Comparison of ENCODE assay signal across 9 mouse cellular contexts in the genomic region with DNA sequence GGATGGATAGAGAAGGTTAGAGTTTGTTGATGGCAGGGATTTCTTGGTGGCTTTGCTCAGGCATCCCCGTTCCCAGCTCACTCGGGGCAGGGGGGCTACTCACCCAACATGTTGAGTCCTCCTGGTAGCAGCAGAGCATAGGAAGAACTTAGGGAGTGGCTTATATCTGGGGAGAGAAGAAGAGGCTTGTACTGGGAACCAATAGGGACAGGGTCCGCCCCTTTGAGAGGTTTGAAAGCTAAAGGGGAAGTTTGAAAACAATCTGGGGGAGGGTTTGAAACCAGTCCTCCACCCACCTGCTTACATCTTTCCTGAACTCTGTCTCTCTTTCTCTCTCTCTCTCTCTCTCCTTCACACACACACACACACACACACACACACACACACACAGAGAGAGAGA. TPM values are rescaled to one million over a fixed set of nuclear protein-coding genes. Genes with fewer than 3 reads are reported as not detected.
DNase-seq lines count a peak whose midpoint lies in the region; ATAC-seq and TF ChIP-seq lines count a peak whose summit lies in the region.
"Had no signal": no experiment of that assay in that cellular context is flagged by ENCODE, and none has a peak within 500 bp of the region (broad histone marks: within the 10 kb centered on the region; RNA-seq: fewer than 3 reads in every experiment).

A gene (minus strand): TSS at position 157 of the 400 bp plus-strand sequence.

- 0 out of 2 replicates have a peak, but pooled peaks cover 2% of the 10 kb centered on the region for H3K27me3 ChIP-seq in kidney, embryonic 15.5 days
- H3K27me3 ChIP-seq in heart, embryonic 15.5 days, result no peaks in the 10 kb centered on the region
- no peaks in the 10 kb centered on the region for H3K27me3 ChIP-seq in hindbrain, postnatal 0 days (ENCODE audit: insufficient read depth, low read length)
- H3K27me3 ChIP-seq in hindbrain, embryonic 10.5 days (ENCODE audit: insufficient read depth, poor library complexity, severe bottlenecking), result no peaks in the 10 kb centered on the region
- H3K27me3 ChIP-seq: neural tube, embryonic 12.5 days had no signal

- H3K9ac ChIP-seq in kidney, embryonic 15.5 days, result no peak within 1 kb of the TSS
- H3K9ac ChIP-seq in heart, embryonic 15.5 days, result no peak within 1 kb of the TSS
- H3K9ac ChIP-seq in hindbrain, postnatal 0 days (replicated peaks; ENCODE audit: low read length), result no peak within 1 kb of the TSS
- H3K9ac ChIP-seq: neural tube, embryonic 12.5 days had no signal

- no peak within 1 kb of the TSS for H3K4me3 ChIP-seq in kidney, embryonic 15.5 days (replicated peaks)
- H3K4me3 ChIP-seq in heart, embryonic 15.5 days, result no peak within 1 kb of the TSS
- no peak within 1 kb of the TSS for H3K4me3 ChIP-seq in hindbrain, postnatal 0 days (ENCODE audit: low read length)
- H3K4me3 ChIP-seq in hindbrain, embryonic 10.5 days, result no peak within 1 kb of the TSS
- H3K4me3 ChIP-seq: neural tube, embryonic 12.5 days had no signal

- no peak for ATAC-seq in kidney, embryonic 15.5 days (replicated peaks; ENCODE audit: low FRiP score)
- no peak for ATAC-seq in heart, embryonic 15.5 days (replicated peaks; ENCODE audit: insufficient number of reproducible peaks, insufficient read depth, low FRiP score, low read depth)
- no peak for ATAC-seq in hindbrain, postnatal 0 days

- WGBS in kidney, embryonic 15.5 days, result 51% methylated on average over 3 of the region's 3 CpGs
- 50% methylated on average over 3 of the region's 3 CpGs for WGBS in heart, embryonic 15.5 days
- 56% methylated on average over 3 of the region's 3 CpGs for WGBS in hindbrain, postnatal 0 days
- 54% methylated on average over 3 of the region's 3 CpGs for WGBS in hindbrain, embryonic 10.5 days

- no peak for DNase-seq in kidney, postnatal 4 days
- DNase-seq in NIH3T3 (ENCODE audit: low read depth), result peak; percentile 10
- DNase-seq in skeletal muscle tissue, adult 2 months (ENCODE audit: low read depth, low spot score), result peak; percentile 48
- DNase-seq in hindbrain, postnatal 0 days (ENCODE audit: low spot score), result no peak
- DNase-seq in hindbrain, embryonic 10.5 days (ENCODE audit: low spot score), result no peak
- DNase-seq in ovary, adult 18-20 months (ENCODE audit: low spot score), result no peak

- no peak for TF ChIP-seq CTCF in hindbrain, postnatal 0 days (IDR thresholded peaks at IDR 0.05; ENCODE audit: low read depth)

- no peak within 1 kb of the TSS for H3K4me2 ChIP-seq in kidney, embryonic 15.5 days
- no peak within 1 kb of the TSS for H3K4me2 ChIP-seq in heart, embryonic 15.5 days
- no peak within 1 kb of the TSS for H3K4me2 ChIP-seq in hindbrain, postnatal 0 days (ENCODE audit: low read depth, low read length)
- H3K4me2 ChIP-seq: neural tube, embryonic 12.5 days had no signal

- no peaks in the 10 kb centered on the region for H3K4me1 ChIP-seq in kidney, embryonic 15.5 days
- H3K4me1 ChIP-seq in heart, embryonic 15.5 days (replicated peaks), result no peaks in the 10 kb centered on the region
- no peaks in the 10 kb centered on the region for H3K4me1 ChIP-seq in hindbrain, postnatal 0 days (ENCODE audit: insufficient read depth, low read length)
- no peaks in the 10 kb centered on the region for H3K4me1 ChIP-seq in hindbrain, embryonic 10.5 days (replicated peaks)
- H3K4me1 ChIP-seq: neural tube, embryonic 12.5 days had no signal

- H3K9me3 ChIP-seq in kidney, embryonic 15.5 days (replicated peaks), result no peaks in the 10 kb centered on the region
- H3K9me3 ChIP-seq in heart, embryonic 15.5 days (replicated peaks), result no peaks in the 10 kb centered on the region
- H3K9me3 ChIP-seq in hindbrain, postnatal 0 days (ENCODE audit: low read length), result no peaks in the 10 kb centered on the region
- H3K9me3 ChIP-seq in hindbrain, embryonic 10.5 days, result no peaks in the 10 kb centered on the region
- H3K9me3 ChIP-seq: neural tube, embryonic 12.5 days had no signal

- H3K27ac ChIP-seq in kidney, embryonic 15.5 days, result no peak within 1 kb of the TSS
- no peak within 1 kb of the TSS for H3K27ac ChIP-seq in heart, embryonic 15.5 days
- no peak within 1 kb of the TSS for H3K27ac ChIP-seq in hindbrain, postnatal 0 days
- H3K27ac ChIP-seq in hindbrain, embryonic 10.5 days, result no peak within 1 kb of the TSS
- H3K27ac ChIP-seq: neural tube, embryonic 12.5 days had no signal

- H3K36me3 ChIP-seq in kidney, embryonic 15.5 days, result no peaks in the 10 kb centered on the region
- no peaks in the 10 kb centered on the region for H3K36me3 ChIP-seq in heart, embryonic 15.5 days
- H3K36me3 ChIP-seq in hindbrain, postnatal 0 days (ENCODE audit: insufficient read depth, low read length), result no peaks in the 10 kb centered on the region
- no peaks in the 10 kb centered on the region for H3K36me3 ChIP-seq in hindbrain, embryonic 10.5 days
- H3K36me3 ChIP-seq: neural tube, embryonic 12.5 days had no signal

RNA-seq across cellular contexts. Expression of the gene that starts here (rescaled TPM):
- polyA plus RNA-seq in kidney, embryonic 15.5 days (2015; fragmentation: Nextera tagmentation; extraction: Ambion mirVana), result 11.1 and 11.2 TPM in 2 replicates
- 13.8 and 20.7 TPM in 2 replicates for polyA plus RNA-seq in heart, embryonic 15.5 days (2015; fragmentation: Nextera tagmentation; extraction: Ambion mirVana)
- total RNA-seq in hindbrain, postnatal 0 days (2014; rRNA removed), result 3.2 TPM in 1 of 2 replicates, not detected in the other
- polyA plus RNA-seq in hindbrain, postnatal 0 days (2015; fragmentation: Nextera tagmentation; extraction: Ambion mirVana), result 13.1 and 13.5 TPM in 2 replicates
- polyA plus RNA-seq in hindbrain, embryonic 10.5 days (2016; fragmentation: Nextera tagmentation; extraction: Ambion mirVana), result 0.54 and 1.9 TPM in 2 replicates

Comparison
In these comparisons a context has a peak if more than half of its experiments do, and no peak if none do; other contexts are left out.
1. DNase-seq: peak in NIH3T3 (single experiment) and skeletal muscle tissue, adult 2 months (single experiment); none in kidney, postnatal 4 days (0 of 2), hindbrain, postnatal 0 days (single experiment), hindbrain, embryonic 10.5 days (single experiment) and ovary, adult 18-20 months (single experiment).